Mouse (Mus musculus) bone marrow macrophage, adult 2 months (primary cell): ENCODE results near the gene Enah.

Experiments used
- CTCF ChIP-seq: IDR thresholded peaks from 2 replicates; pipeline ENCODE4 v1.5.1; 2012; ENCODE audit warnings: low read depth, mild to moderate bottlenecking, low read length, moderate library complexity
- POLR2A ChIP-seq: IDR thresholded peaks from 2 replicates; pipeline ENCODE4 v1.6.1; 2012; ENCODE audit warnings: mild to moderate bottlenecking, low read depth, low read length, borderline replicate concordance

DNA sequence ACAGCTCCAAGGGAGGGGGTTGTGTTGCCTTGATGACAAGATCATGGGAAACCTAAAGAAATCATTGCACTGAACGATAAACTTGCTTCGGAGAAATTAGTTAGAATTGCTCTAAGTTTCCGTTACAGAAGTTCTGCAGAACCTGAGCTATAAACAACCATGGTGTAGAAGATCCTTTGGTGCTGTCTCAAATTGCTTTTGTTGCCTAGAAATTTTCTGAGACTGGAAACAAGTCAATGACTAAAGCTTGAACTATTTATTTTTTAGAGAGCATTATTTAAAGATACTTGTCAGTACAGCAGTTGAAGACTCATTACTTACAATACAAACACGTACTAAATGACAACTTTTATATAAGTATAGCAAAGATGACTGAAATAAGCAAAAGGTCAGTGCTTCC is 56.4 kb downstream of the Enah start:
- TF ChIP-seq CTCF, result no peak
- no peak for TF ChIP-seq POLR2A
